Mouse (Mus musculus): ENCODE measurements around the gene Vmn1r35.
"Not testable (repeated sequence)": the region's sequence is repeated elsewhere in the genome, so short reads cannot be mapped to it uniquely, and the experiment has no call there.

The Vmn1r35 gene

GRCm38 (mm10) chr6:66685806-66686205 is at the start of gene Vmn1r35:
TSS of gene Vmn1r35 (minus strand) at chr6:66685906.
- DNase-seq (ENCODE audit: low spot score) = no peak

- not testable (repeated sequence) for DNase-seq (ENCODE audit: low spot score)
Measured at GRCm38 (mm10) chr6:66729082-66729481, 43.4 kb upstream of the Vmn1r35 start, which contains the start of gene Vmn1r37. TSS of gene Vmn1r37 (plus strand) at chr6:66729382.

- not testable (repeated sequence) for DNase-seq (ENCODE audit: low spot score)
Measured at GRCm38 (mm10) chr6:66719068-66719467, 33.4 kb upstream of the Vmn1r35 start, which contains the start of gene Vmn1r36. TSS of gene Vmn1r36 (minus strand) at chr6:66719168.

GRCm38 (mm10) chr6:66713854-66714253 is 28.1 kb upstream of the Vmn1r35 start:
- DNase-seq (ENCODE audit: low spot score) = no peak

- no peak for DNase-seq (ENCODE audit: low spot score)
Measured at GRCm38 (mm10) chr6:66708901-66709300, 23.2 kb upstream of the Vmn1r35 start.

- DNase-seq (ENCODE audit: low spot score) = no peak
Measured at GRCm38 (mm10) chr6:66643779-66644178, 41.9 kb downstream of the Vmn1r35 start, which contains the start of gene Vmn1r34. TSS of gene Vmn1r34 (minus strand) at chr6:66643879.

All from ovary, postnatal 36 days (tissue).